Mouse (Mus musculus): ENCODE data around the gene BC025920.

The BC025920 gene

DNA sequence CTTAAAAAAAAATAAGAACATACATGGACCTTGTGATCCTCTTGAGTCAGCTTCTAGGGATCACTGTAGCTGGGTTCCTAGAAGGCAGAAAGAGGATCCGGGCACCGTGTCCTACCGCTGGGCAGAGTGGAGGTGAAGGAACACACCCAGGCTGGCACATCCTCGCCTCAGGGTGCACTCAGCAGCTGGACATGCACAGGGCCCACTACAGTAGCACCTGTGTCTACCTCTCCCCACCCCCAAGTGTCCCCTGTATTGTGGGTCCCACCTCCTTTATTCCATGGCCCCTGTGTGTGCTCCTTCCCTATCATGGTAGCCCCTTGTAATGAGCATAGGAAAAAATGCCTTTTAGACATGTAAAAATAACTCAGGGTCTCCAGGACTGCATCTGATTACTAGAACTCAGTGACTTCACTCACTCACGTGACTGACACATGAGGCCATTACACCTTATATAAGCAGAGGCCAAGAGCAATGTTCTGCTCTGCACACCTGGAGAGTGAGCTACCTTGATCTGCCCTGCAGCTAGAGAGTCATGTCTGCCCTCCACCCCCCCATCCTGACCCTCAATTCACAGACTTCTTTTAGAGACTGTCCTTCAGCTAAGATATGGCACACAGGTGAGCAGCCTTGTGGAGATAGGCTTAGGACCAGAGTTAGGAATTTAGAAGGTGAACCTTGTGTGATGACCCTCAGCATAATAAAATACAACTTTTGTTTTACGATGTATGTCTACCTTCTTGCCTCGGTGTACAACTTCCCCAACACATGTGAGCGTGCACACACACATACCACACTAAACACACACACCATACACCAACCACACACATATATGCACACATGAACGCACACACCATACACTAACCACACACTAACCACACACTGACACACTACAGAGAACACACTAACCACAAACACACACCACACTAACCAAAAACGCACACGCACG, 1.8 kb upstream of the BC025920 start:
- peak; percentile 94 for DNase-seq

DNA sequence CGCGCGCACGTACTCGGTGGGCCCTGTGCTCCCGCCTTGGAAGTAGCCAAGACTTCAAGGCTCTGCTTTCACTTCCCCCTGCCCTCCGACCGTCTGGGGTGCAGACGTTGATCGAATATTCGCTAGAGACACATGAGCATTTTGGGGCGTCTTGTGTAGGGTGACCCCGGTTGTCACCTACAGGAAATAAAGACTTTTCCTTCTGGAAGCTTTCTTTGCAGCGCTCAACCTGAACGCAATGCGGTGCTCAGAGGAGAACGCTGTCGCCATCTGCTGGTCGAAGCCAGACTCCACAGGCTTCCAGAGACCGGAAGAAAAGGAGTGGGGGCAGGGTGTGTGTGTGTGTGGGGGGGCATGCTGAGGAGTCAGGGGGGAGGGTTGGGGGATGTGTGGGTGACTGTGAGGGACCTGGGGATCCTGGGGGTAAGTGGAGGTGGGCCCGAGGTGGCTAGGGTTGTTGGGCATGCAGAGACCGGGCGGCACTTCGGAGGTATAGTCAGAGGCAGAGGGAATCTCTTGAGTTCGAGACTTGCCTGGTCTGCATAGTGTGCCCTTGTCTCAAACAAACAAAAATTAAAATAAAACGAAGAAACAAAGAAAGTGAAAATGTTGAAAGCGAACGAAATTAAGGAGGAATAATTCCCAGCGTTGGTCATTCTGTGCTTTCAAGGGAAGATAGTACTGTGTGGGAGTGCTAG, 953 bp upstream of the BC025920 start:
- DNase-seq = peak; percentile 98

DNA sequence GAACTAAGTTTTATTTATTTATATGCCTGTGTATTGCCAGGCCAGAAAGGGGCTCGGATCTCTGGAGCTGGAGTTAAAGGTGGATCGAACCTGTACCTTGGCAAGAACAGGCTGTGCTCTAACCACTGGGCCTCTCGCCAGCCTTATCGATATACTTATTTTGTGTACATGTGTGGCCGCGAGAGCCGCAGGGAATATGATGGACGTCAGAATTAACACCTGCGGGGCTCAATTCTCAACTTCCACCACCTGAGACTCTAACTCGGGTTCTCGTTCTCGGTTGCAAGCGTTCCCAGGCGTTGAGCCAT, 450 bp upstream of the BC025920 start:
- no peak for DNase-seq

DNA sequence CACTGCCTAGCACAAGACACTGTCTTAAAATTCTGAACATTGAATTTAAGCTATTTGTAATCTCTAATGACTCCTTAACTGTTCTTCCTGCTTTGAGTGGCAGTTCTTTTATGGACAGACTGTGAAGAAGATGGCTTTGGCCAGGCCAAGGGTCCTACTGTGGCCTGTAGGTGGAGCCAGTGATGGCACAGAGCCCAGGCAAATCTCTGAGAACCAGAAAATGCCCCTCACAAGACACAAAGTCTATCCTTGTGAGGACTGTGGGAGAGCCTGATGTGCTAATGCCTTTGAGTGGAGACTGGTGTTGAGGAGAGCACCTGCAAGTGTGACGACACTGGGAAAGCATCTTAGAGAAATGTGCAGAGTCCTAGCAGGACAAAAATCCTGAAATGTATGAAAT, 2.2 kb downstream of the BC025920 start:
- peak; percentile 83 for DNase-seq

DNA sequence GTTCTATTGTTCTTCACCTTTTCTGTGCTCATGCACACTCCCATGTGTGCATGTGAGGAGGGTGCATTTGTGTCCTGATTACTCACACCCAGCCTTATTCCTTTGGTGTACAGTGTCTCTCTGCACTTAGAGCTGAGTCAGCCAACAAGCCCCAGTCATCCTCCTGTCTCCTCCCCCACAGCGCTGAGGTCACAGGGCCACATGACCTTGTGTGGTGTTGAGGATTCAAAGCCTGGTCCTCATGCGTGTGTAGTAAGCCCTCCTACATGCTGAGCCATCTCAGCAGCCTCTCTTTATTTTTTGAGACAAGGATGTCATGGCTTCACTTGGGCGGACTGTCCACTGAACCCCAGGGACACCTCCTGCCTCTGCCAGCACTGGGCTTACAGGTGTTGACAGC, 6.7 kb downstream of the BC025920 start:
- peak; percentile 76 for DNase-seq

DNA sequence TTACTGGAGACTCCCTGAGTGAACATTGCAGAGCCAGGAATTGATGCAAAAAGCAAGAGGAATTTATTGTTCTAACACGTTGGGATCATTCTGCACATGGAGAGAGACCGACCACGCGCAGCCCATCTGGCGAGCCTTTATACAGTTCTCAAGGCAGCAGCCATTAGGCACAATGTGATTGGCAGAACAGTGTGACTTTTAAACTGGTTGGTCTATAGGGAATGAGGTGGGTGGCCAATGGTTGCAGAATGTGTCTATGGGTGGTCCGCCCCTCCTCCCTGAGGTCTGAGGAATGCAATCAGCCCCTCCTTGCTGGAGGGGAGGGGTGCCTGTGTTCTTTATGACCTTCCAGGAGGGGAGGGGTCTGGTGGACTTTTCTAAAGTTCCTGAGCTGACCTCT, 9.4 kb downstream of the BC025920 start:
- no peak for DNase-seq

DNA sequence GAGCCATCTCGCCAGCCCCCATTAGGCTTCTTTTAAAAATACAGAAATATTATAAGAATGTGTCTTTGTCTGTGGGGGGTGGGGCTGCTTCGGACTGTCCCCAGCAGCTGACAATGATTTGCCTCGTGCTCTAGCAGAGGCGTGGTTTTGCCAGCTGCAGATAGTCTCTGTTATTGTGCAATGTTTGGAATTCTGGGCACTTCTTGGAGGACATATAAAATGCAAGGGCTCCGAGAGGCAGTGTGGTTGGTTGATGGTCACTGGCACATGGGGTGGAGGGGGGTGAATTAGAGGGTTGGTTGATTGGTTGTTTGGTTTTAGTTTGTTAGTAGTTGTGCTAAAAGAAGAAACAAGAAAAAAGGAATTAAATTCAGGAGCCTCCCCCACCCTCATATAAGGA, 13.9 kb downstream of the BC025920 start:
- peak; percentile 83 for DNase-seq

DNA sequence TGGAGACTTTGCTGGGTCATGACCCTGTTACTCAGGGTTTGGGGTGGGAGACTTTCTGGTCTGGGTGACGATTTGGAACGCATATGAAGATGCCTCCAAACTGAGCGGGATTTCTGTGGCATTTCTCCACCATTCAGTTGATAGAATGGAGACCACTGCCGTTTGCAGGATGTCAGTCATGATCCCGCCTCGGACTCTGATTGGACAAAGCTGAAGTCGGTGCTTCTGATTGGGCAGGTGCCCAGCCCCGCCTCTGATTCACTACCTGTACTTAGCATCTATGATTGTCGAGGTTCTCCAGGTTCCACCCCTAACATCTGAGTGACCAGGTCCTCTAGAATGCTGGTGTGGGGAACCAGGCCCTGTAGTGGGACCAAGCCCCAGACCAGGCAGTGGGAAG, 14.7 kb downstream of the BC025920 start:
- no peak for DNase-seq

DNA sequence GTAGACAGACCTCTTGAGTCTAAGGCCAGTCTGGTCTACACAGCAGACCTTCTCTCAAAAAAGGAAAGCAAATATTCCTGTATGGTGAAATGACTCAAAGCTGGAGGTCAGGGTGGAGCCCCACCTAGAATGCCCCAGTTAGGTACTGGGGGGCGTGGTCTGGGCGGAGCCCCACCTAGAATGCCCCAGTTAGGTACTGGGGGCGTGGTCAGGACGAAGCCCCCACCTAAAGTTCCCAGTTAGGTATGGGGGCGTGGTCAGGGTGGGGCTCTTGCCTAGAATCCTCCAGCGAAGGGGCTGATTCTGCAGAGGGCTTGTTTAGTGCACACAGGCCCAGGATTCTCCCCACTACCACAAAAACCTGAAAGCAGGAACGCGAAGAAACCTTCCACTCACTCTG, 17.4 kb downstream of the BC025920 start:
- DNase-seq = no peak

DNA sequence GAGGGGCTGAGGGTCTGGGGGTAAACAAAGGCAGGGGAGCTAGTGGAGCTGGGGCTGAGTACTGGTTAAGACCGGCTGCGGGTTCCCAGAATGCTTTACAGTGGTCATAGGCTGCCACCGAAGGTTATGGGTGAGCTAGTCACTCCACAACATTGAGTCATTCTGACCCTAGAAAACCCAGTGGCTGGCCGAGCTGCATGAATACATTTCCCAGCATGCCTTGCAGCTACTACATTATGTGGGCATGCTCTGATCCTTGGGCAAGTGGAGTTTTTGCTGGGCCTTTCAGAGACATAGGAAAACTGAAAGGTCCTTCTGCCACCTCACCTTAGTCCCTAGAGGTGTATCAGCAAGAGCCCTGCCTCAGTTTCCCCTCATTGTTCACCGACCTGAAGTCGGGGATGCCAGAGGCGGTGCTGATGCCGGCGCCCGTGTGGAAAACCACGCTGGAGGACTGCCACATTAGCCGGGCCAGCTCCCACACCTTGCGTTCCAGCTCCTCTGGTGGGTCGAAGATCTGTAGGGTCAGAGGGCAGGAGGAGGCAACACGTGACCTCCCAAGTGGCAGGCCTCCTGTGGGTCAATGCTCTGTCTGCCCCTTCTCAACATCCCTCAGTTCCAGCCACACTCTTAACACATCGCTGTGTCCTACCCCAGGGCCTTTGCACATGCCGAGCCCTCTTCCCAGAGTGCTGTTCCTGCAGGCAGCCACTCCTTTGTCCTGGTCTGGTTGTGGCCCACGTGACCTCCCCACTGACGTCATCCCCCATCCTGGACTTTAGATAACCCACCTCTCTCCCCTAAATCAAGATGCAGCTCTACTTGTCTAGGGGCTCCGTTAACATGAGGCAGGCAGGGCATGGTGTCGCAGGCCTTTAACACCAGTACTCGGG, 20.3 kb downstream of the BC025920 start:
- no peak for DNase-seq

DNA sequence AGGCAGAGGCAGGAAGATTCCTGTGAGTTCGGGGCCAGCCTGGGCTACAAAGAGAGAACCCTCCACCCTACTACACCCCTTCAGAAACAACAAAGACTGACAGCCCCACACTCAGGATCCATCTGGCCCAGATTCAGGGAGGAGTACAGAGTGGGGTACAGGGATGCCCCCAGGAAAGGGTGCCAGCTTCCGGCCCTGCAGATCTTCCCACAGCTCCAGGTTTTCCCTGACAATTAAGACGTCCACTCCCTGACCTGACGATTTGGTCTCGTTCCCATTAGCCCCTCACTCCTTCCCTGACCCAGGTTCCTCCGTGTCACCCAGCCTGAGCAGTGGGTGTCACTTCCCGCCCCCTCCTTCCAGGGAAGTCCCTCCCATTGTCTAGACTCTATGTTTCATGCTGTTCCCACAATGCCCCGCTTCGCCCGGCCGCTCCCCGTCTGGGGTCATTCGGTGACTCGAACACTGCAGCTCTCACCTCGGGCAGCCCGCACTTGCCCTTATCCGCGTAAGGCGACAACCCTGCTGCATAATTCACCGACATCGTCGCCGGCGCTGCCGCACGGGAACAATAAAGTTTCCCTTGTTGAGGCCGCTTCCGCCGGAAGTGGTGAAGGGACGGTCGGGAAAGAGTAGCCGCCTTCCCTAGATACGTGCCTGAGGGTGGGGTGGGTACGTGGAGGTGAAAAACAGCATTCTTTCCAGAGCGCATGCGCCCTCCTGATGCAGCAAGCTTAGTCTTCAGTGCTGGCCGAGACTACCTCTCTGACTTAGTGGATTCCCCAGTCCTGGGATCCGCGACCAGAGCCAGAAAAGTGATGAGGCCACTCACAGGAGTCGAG, 21.1 kb downstream of the BC025920 start, which contains the start of gene Sirt6:
Gene Sirt6, minus strand, starts transcription at position 804 of the 842 bp plus-strand sequence.
- peak; percentile 99 for DNase-seq

DNA sequence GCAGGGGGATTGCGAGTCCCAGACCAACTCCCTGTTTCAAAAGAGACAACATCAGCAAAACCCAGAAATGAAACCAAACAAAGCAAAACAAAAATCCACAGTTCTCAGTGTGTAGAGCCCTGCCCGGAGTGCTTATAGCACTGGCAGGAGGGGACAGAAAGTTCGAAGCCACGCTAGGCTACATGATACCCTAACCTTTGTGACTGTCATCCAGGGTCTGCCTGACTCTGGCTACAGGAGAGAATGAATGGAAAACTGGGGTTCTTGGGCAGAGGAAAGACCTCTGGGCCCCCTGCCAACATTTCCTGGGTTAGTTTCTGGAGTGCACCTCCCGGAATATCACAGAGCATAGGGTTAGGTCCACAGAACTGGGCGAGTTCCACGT, 21.8 kb downstream of the BC025920 start:
- DNase-seq = peak; percentile 94

DNA sequence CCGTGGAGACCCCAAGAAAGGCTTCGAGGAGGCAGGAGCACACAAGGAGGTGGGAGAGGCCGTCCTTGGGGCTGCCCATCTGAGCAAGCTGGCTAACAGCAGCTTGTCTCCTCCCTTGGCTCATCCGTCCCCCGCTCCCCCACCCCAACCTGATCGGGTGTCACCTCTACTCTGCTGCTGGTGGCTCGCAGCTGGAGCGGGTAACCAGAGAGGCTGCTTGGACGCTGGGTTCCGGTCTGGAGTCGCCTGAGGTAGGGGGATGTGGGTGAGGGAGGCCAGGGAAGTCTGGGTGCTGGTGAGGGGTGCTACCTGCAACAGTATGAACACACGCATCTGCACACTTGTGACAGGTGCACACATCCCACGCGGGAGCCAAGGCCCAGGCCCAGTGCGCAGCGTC, 22.3 kb downstream of the BC025920 start, which contains the start of gene Ankrd24:
Gene Ankrd24, plus strand, starts transcription at position 151 of the 400 bp plus-strand sequence.
- no peak for DNase-seq

DNA sequence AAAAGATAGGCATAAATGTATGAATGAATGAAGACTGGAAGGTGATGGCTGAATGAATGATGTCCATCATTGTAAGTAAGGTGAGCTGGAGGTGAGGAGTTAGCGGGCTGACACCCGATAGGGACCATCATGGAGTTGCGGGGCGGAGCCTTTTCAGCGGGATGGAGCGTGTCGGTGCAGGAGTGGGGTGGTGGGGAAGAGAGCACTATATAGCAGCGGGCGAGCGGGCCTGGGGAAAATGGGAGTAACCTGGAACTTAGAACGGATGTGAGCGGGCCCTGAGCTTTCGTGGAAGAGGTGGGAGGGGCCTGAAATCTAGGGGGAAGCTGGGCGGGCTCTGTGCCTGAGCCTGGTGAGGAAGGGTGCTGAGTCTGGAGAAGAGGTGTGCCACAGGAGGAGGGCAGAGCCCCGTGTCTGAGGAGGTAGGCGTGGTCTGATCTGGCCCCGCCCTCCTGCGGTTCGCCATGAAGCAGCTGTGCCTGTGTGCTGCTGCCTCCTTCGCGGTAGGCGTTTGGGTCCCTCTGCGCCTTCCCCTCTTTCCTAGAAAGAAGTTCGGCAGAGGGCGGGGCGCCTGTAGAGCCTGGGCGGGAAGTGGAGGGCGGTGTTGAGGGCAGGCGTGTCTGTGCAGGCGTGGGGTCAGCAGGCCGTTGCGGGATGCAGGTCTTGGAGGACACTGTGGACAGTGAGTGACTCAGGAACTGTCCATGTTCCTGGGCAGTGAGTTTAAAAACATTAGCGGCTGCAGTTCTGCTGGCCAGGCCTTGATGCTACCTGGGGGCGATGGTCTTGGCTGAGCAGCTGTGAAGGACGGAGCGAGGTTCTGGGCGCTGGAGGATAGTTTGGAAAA, 27.4 kb downstream of the BC025920 start:
- DNase-seq = peak; percentile 98

DNA sequence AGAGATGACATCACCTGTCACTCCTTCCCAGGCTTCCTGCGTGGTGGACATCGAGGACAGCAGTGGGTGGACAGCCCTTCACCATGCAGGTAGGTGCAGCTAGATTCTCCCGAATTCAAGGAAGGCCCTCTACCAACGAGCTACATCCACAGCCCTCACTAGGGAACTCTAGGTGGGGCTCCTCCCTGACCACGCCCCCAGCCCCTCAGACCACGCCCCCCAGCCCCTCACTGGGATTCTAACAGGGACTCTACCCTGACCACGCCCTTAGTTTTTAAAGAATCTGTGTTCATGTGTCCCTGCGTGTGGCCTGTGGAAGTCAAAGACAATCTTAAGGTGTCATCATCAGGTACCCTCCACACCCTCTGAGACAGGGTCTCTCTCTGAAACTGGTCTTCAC, 30.3 kb downstream of the BC025920 start:
- peak; percentile 86 for DNase-seq

DNA sequence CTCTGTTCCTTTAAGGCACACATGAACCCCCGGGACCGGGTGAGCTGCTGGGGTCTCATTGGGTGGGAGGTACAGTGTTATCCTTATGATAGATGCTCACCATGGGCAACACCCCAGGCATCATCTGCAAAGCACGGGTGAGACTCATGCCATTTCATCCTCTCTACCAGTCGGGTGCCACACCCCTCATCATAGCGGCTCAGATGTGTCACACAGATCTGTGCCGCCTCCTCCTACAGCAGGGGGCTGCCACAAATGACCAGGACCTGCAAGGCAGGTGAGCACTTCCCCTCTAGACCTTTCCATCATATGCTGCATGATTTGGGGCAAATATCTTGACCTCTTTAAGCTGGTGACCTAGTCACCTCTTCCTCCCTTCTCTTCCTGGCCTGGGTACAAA, 32.0 kb downstream of the BC025920 start:
- peak; percentile 89 for DNase-seq

DNA sequence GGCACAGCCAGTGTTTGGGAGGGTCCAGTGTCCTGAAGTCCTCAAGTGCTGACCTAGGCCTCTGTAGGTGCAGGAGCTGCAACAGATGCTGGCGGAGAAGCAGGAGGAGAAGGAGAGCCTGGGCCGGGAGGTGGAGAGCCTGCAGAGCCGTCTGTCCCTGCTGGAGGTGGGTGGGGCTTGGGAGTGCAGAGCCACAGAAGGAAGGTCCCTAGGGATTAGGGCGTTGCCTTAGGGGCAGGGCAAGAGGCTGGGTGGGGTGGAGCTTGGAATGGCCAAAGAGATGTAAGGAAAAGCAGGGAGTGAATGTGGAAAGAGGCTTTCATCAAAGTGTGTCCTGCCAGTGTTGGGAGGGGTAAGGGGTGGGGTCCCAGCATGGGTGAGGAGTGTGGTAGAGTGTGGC, 34.8 kb downstream of the BC025920 start:
- peak; percentile 93 for DNase-seq

DNA sequence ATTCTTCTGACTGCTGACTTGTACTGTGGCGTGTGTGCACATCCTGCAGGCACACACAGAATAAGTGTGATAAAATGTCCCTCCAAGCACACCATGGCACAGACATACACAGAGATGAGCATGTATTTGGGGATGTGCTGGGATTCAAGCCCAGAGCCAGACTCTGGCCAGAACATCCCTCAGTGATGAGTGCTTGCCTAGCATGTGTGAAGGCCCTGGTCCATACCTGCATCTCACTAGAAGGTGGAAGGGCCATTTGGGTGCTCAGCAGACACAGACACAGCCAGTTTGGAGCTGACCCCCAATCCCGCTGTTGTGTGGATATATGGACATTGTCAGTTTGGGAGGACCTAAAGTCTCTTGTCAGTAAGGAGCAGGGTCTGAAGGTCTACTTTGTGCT, 35.5 kb downstream of the BC025920 start:
- peak; percentile 84 for DNase-seq

DNA sequence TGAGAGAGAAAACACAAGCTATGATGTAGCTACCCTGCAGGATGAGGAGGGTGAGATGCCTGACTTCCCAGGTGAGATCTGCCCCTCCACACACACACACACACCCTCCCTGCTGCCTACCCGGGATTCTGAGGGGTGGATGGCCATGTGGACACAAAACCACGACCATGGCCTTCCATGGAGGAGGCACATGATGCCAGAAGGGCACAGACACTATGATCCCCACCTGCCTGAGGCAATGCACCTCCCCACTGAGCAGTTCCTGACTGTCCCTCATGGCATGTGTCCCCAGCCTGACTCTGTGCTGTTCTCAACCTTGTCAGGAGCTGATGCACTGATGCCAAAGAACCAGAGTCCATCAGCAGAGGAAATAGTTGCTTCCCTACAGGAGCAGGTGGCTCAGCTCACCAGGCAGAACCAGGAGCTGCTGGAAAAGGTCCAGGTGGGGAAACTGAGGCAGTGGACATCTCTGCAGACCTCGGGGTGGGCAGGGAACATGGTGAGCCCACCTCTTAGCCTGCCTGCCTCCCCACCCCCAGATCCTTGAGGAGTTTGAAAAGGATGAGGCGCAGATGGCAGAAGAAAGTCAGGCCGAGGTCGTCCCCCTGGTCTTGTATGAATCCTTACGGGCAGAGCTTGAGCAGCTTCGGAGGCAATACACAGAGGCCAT, 36.0 kb downstream of the BC025920 start:
- peak; percentile 93 for DNase-seq

DNA sequence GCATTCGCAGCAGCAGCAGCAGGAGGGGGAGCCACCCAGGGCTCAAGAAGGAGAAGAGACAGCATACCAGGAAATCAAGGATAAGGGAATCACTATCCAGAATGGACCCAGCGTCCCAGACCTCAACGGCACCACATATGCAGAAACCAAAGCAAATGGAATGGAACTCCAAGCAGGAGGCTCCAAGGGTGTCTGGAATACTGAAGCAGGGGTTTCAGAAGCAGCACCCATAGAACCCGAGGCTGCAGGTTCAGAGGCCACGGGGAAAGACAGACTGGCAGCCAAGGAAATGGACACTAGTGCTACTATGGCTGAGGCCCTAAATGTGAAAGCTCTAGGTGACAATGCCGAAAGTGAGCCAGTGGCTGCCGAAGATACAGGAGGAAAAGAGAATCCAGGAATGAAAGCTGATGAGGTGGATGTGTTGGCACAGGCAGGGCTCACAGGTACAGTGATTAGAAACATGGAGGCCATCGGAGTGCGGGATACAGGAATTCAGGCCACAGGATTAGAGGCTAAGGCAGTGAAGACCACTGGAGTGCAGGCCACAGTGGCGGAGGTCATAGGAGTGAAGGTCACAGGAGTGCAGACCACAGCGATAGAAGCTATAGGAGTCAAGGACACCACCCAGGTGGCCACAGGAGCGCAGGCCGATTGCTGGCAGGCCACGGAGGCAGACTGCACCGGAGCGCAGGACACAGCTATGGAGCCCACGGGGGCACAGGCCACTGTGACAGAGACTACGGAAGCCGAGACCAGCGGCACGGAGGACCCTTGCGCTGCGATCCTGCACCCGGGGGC, 36.8 kb downstream of the BC025920 start:
- DNase-seq = no peak

Data from heart, adult 11 months (tissue).